Mouse (Mus musculus): ENCODE data around the gene Nrarp.

Nrarp gene

DNA sequence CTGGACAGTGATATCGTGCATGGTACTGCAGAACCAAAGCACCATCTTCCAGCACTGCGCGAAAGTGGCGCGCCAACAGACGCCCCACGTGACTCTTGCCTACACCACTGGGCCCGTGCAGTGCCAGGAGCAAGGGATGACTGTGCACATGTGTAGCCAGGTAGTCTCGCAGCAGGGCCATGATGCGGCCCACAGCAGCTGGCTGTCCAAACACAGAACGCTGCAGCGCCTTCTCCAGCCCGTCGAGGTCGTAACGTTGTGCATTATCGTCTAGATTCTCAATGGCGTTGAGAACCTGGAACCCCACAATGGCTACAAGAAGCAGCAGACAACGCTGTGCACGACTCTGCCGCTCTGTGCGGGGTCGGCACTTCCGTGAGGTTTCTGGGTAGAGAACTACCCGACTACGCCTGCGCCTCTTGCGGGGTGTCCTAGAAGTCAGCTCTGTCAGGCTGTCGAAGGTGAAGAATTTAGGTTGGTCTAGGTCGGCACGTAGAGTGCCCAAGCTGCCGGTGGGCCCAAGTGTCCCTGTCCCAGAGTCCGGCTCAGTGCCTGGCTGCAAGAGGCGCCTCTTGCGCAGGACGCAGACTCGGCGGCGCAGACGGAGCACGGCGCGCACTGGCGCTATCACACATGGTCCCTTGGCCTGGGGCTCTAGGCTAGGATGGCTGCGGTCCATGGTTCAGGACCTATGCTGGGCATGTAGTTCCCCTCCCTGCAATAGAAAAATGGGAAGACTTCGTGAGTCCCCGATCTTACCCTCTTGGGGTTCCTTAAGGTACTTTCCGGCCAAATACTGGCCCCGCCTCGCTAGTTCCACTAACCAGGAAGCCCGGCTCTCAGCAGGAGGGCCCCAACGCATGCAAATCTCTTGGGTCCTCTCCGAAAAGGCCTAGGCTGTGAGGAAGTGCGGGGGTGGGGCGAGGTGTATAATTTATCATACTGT lies 14.9 kb downstream of the Nrarp start:
- no peak for DNase-seq (ENCODE audit: low read depth, low spot score)

DNA sequence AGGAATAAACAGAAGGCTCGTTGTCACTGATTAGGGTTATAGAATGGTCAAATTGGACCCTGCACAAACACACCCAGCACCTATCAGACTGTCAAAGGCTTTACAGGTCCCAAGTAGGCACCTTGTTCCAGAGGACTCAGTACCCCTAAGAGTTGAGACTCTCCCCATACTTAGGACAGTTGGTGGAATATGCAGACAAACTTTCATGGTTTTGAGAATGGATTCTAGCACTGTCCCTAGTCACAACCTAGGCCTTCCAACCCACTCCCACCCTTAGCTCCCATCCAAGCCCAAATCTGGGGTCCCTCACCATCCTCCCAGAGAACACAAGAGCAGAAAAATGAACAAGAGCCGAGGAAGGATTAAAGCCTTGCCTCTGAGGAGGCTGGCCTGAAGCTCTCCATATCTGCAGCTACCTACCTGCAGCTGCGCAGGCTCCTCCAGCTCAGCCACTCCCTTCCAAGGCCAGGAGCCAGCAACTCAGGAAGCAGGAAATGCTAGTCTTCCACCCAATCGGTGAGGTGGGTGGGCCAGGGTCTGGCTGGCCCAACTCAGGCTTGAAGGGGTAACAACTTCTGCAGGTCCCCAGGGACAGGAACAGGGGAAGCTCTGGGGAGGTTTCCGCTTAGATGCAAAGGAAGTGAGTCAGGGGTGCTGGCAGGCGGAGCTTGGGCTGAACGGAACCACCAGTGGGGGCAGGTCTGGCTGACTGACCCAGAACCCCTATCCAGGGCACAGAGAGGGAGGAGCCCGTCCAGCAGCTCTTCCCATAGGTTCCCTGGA lies 15.8 kb downstream of the Nrarp start, which contains the start of gene Tor4a:
Gene Tor4a, minus strand, starts transcription at position 715 of the 783 bp plus-strand sequence.
- DNase-seq (ENCODE audit: low read depth, low spot score), result no peak

DNA sequence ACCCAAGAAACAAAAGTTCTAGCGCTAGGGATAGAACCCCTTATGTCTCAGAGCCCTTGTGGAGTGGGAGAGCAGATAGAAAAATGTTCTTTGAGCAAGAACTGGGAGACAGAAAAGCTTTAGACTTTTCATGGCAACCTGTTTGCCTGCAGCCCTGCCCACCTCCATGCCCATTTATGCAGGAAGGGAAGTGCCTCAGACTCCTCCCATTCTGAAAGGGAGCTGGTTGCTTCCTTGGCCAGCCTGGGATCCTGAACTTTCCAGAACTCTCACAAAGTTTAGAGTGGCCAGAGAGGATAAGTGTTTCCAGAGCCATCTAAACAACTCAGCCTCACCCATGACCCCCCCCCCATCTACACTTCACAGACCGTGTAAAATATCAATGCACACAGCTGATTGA lies 16.6 kb downstream of the Nrarp start:
- no peak for DNase-seq (ENCODE audit: low read depth, low spot score)

DNA sequence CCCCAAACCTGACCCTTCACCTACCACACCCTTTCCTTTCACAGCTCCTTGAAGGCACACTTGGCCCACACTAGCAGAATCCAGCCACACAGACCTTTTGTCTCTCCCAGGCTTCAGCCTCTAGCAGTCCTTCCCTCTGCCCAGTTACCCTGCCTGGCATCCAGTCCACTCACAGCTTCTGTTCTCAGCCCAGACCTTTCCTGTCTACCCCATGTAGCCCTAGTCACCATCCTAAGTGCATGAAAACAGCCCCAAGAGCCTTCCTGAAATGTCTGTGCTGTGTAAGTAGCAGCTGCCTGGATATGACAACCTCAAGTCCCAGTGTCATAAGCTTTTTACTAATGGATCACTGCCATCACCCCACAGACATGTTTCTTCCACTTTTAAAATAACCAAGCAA lies 17.4 kb downstream of the Nrarp start:
- DNase-seq (ENCODE audit: low read depth, low spot score), result no peak

DNA sequence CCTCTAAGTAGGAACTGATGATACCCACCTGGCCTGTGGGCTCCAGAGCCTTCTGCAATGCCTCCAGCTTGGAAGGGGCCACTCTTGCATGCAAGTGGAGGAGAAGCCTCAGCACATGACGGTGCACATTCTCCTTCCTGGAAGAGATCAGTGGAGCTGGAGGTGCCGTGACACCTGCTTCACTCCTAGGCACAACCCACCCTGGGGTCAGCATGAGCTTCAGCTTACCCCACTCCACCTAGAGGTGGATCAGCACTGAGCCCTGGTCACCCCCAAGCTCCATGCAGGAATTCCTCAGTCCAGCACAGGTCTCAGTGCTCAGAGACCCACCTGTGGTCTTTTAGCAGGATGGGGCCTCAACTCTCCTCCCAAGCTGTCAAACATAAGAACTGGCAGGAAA lies 20.1 kb downstream of the Nrarp start:
- no peak for DNase-seq (ENCODE audit: low read depth, low spot score)

DNA sequence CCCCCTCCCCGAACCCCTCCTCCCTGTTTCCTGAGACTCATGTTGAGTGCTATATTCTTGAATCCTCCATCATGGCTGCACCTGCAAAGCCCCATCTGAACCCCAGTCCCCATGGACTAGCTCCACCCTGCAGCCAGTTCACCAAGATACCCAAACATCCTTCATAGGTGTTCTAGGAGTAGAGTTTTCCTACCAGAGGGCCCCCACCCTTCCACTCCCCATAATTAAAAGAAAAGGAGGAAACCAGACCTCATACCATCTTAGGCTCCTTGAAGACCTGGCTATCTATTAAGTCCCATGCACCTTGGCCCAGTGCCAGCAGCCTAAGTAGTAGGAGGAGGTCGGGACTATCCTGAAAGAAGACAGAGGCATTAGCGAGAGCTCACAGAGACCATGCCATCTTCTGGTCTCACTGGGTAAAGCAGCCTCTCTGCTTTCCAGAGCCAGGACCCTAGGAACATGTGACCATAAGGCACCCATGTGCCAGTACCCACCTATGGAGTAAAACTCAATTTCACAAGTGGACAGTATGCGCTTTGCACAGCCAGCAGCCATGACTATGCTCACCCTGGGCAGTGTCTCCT lies 23.2 kb downstream of the Nrarp start:
- no peak for DNase-seq (ENCODE audit: low read depth, low spot score)

DNA sequence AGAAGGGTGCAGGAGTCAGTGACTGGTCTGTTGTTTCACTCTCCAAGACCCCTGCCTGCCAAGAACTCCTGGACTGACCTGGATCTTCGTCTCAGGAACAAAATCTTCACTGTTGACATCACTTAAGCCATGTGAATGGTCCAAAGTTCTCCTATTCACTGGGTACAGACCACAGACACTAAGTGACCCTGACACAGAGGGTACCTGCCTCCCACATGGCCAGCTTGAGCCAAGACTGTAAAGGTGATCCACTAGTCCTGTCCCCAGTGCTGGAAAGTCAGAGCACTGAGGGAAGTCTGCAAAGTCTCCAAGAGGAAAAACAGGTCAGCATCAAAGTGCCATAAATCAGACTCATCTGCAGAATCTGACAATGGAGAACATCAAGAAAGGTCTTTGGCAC lies 27.0 kb downstream of the Nrarp start:
- no peak for DNase-seq (ENCODE audit: low read depth, low spot score)

DNA sequence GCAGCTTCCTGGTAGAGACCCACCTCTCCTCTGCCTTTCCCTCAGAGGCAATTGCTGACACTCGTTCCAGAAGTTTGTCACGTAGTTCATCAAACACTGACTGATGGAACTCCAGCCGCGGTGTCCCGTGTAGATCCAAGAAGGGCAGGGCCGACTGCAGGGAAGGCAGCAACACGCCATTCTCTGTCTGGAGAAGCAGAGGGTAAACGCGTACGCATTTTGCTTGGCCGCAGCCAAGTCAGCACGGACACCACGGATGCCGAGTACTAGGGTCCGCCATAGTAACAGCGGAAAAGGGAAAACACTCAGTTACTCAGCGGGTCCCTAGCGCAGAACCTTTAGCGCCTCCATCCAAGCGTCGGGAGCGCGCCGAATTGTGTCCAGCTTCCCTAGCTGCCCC lies 30.1 kb downstream of the Nrarp start:
- no peak for DNase-seq (ENCODE audit: low read depth, low spot score)

DNA sequence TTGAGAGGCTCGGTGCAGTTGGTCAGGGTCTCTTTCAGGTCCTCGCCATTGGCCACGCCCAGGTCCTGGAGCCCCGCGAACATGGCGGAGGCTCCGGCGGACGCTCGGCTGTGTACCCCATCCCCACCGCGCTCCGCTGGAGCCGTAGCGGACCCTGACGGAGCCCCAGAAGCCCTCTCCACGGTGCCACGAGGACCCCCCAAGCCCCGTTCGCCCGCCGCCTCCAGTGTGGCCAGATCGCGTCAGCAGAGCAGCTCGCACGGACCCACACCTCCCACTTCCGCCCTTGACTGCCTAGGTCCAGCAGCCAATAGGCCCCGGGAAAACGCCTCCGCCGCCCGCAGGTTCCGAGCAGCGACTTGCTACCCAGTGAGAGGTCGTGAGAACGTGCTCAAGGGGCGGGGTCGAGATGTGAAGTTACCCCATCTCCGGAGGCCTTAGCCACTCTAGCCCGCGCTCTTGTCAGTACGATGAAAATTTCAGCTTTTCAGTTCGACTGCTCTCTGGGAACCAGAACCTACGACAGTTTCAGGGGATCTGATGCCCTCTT lies 30.6 kb downstream of the Nrarp start, which contains the start of gene Nelfb:
Gene Nelfb, minus strand, starts transcription at position 369 of the 550 bp plus-strand sequence.
- DNase-seq (ENCODE audit: low read depth, low spot score), result peak; percentile 94

DNA sequence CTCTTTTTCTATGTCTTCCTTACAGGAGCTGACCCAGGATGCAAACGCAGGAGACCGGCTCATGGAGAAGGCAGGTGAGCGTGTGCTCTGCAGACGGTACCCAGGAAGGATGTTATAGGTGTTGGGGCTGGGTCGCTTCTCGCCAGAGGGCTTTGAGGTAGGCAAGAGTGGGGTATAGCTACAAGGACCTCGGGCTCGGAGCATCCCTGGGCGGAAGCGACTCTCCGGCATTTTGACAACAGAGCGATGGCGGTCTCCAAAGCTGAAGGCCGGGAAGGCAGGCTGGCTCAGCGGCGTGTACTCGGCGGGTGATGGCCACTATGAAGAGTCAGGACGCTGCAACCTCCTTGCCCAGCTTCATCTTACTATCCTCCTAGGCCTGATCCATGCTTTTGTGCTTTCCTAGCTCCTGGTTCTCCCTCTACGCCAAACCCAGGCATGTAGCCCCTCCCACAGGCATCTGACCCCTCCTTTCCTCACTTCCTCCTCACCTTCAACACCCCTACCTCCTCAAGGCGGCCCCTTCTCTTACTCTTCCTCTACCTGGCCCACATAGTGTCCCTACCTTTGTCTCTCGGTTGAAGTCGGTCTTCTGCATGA lies 32.8 kb downstream of the Nrarp start:
- no peak for DNase-seq (ENCODE audit: low read depth, low spot score)

DNA sequence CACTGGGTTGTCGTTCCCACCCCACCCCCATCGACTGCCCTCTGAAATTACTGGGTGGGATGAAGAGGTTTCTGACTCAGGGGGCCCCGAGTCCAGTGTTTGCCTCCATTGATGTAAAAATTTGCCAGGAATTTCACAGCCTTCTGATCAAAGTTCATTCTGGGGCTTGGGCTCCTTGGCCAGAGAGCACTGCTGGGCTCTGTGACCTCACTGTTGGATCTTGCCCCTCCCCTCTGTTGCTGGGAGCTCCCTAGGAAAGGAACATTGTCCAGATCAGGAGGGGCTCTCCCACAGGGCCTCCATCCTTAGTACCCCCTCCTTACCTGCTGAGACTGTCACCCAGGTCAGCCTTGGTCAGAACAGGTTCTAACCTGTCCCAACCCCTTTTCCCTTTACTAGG lies 33.9 kb downstream of the Nrarp start, which contains the start of gene Stpg3:
Gene Stpg3, minus strand, starts transcription at position 194 of the 400 bp plus-strand sequence.
- DNase-seq (ENCODE audit: low read depth, low spot score), result no peak

DNA sequence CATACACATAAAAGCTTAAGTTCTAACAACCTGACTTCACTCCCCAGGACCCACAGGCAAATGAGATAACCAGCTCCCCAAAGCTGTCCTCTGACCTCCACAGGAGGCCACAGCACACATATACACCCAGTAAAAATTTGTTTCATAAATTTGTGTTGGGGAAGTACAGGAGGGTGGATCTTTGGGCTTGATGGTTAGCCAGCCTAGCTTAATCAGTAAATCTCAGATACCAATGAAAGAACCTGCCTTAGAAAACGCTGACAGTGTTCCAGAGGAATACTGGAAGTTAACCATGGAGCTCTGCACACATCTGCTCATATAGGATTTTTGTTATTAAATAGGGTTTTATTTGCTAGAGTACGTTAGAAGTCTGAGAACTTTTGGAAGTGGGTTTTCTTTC lies 37.1 kb downstream of the Nrarp start:
- no peak for DNase-seq (ENCODE audit: low read depth, low spot score)

DNA sequence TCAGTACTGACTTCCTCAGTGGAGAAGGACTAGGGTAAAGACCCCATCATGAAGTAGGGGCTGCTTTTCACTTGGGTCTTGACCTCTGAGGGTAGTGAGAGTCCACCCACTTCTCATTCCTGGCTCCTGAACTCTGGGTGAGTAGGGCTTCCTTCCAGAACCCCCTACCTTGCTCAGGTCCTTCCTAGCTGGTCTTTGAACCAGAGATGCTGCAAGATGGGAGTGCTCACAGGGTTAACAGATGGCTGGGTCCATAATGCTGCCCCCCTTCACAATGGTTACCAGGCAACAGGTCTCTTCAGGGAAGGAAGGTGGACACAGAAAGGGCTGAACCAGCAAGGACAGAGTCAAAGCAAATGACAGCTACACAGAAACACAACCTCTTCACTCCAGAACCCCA lies 37.9 kb downstream of the Nrarp start, which contains the start of gene Fam166a:
Gene Fam166a, plus strand, starts transcription at position 301 of the 400 bp plus-strand sequence.
- DNase-seq (ENCODE audit: low read depth, low spot score), result no peak

DNA sequence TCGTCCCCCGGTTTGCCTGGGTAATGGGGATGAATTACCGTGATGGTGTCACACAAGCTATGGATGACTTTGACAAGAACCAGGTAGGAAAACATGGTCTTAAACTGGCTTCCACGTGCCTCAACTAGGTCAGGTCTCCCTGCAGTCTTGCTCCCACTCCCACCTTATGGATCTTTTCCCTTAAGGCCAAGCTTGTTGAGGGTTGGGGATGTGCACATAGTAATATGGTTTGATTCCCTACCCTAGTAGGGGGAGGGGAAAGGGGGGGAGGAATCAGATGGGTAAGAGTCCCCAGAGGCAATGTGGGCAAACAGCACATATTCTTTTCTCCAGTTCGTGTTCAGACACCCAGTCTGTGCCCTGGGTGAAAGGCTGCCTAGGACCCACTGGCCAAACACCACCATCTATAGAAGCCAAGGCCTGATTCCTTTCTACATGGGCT lies 40.8 kb downstream of the Nrarp start:
- no peak for DNase-seq (ENCODE audit: low read depth, low spot score)

DNA sequence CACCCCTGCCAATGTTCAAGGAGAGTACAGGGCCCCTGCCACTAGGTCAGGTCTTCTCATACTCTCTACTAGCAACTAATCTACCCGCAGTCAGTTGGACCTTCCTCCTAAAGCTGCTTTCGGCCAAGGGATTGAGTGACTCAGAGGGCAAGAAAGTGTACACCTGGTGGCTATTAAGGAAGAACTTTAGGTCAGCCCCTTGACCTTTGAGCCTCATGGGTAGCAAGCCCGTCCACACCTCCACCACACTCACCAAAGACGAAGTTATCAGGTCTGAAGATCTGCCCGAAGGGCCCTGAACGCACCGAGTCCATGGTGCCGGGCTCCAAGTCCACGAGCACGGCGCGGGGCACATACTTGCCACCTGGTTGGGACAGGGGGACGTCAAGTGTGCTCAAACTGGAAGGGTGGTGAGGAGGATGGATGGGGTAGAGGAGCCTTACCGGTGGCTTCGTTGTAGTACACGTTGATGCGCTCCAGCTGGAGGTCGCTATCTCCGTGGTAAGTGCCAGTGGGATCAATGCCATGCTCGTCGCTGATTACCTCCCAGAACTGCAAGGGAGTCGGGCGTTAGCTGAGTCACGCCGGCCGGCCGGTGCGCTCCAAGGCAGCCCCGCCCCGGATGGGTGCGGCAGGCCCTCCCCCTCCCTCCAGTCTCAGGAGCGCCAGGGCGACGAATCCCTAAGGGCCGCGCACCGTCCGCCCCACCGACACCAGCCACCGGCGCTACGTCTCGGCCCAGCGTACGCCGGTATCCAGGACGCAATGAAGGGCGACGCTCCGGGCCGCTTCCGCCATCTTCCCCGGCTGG lies 43.3 kb downstream of the Nrarp start:
- DNase-seq (ENCODE audit: low read depth, low spot score), result peak; percentile 86

DNA sequence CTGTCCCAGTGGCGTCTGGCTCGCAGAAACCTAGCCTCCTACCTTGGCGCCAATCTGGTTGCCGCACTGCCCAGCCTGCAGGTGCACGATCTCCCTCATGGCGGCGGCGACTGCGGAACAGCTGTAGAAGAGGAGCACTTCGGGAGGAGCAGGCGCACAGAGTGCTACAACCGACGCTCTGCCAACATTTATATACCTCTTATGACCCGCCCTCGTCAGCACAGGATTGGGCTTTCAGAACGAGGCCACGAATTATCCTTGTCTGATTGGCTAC lies 43.9 kb downstream of the Nrarp start, which contains the start of gene Tubb4b:
Gene Tubb4b, minus strand, starts transcription at position 211 of the 274 bp plus-strand sequence.
- no peak for DNase-seq (ENCODE audit: low read depth, low spot score)

DNA sequence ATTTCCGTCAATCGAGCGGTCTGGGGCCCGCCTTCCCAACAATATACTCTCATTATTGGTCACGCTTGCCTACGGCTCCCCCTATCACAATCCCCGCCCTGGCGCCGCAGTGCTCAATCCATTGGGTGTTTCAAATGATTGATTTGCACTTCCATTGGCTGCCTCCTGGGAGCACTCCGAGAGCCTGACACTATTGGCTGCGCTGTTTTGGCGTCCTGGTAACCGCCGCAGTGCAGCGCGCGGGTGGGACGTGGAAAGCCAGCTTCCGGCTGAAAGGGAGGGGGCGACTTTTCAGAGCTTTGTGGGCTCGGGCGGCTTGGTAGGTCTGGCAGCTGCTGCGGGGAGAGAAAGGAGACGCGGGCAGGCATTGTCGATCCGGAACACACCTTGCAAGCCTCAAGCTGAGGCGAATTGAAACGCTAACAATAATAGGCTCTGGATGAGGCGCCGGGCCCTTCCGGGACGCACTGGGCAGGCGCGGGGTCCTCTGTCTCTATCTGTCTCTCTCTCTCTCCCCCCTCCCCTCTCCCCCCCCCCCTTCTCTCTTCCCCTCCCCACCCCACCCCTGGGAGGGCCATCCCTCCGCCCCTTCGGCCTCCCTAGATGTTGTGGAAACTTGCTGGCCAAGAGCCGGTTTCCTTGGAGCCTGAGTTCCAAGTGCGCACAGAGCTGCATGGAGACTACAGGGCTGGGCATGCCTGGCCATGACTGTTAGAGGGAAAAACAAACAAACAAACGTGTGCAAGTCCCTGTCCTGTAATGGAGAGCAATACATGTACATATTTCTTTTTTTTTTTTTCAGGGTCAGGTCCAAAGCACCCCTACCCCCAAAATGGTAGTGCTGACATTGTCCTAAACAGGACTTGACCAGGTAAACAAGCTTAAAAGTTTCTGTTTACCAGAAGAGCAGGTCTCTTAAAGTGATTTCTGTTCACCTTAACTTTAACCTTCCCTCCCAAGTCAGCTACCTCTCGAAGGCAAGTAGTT lies 44.5 kb downstream of the Nrarp start:
- DNase-seq (ENCODE audit: low read depth, low spot score), result peak; percentile 100

DNA sequence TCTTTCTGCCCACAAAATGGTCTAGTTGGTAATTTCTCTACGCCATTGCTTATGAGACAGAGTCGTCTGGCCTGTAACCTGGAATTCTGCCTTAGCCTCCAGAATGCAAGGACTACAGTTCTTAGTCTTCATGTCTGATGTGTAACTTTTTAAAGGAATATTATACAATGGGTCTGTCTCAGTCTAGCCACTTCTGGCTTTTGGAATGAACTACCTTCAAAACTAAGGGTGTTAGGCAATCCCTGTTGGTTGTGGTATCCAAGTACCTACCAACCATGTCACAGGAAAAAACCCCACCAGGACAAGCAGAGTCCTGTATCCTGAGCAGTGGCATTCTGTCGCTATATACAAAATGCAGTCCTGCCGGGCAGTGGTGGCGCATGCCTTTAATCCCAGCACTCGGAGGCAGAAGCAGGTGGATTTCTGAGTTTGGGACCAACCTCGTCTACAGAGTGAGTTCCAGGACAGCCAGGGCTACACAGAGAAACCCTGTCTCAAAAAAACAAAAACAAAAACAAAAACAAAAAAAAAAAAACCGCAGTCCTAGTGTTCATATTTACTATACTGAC lies 45.3 kb downstream of the Nrarp start:
- no peak for DNase-seq (ENCODE audit: low read depth, low spot score)

DNA sequence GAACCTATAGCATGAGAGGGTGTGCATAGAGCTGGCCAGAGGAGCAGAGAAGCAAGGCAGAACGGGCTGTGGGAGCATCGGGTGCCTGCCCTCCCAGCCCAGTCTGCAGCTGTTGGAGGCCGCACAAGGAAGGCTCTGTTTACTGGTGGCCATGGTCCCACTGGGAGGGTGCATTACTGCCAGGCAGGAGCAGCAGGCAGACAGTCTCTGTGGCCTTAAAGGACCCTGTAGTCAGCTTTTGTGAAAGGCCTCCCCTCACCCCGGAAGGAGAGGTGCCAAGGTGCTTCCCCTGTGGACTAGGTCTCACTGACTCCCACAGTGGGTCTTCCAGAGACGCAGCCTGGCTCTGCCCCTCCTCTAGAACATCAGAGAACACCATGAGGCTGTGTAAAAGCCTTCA lies 46.3 kb downstream of the Nrarp start:
- peak; percentile 87 for DNase-seq (ENCODE audit: low read depth, low spot score)

Data from brain, adult 2 months (tissue).